In the genomic region with DNA sequence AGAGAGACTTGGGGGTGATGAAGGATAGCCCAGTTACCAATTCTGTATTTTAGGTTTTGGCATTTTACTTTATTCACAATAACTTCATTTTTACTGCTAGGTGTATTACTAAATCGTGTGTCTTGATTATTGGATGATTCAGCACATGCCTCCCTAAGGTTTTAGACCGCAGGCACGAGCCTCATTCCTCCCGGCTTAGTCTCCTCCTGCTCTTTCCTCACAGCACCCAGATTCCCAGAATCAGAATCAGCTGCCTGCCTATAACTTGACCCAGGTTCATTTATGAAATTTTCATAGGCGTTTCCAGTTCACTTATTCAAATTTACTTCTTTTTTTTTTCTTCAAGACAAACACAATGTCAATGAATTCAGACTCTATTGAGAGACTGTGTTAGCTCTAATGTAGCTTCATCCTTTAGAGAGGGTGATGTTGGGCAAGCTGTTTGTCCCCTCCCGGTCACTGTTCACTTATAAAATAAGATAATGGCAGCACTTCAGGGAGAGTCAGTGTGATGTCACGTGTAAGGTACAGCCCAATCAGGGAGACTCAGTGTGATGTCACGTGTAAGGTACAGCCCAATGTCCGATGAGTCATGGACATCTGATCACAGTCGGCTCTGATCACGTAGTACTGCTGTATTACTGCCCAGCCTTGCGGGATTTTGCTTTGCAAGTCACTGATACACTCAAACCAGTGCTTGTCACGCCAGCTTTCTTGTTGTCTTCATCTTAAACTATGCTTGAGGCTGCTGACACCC, we compare ENCODE assay signal across 22 mouse cellular contexts.
DNase-seq lines count a peak whose midpoint lies in the region; ATAC-seq lines count a peak whose summit lies in the region.
"Had no signal": no experiment of that assay in that cellular context is flagged by ENCODE, and none has a peak within 500 bp of the region (broad histone marks: within the 10 kb centered on the region; RNA-seq: fewer than 3 reads in every experiment).

No protein-coding gene starts in this region.

- ATAC-seq in megakaryocyte, adult 5-6 weeks (ENCODE audit: poor library complexity, severe bottlenecking): no peak
- ATAC-seq: CD4-positive, CD25-positive, alpha-beta regulatory T cell, adult 4 months; forebrain, embryonic 13.5 days; intestine, embryonic 15.5 days; Patski had no signal

- no peaks in the 10 kb centered on the region for H3K4me1 ChIP-seq in megakaryocyte, embryonic 14.5 days
- H3K4me1 ChIP-seq: embryonic facial prominence, embryonic 12.5 days; forebrain, embryonic 13.5 days; heart, embryonic 12.5 days; hindbrain, embryonic 10.5 days; intestine, embryonic 15.5 days had no signal

- peak; percentile 23 to 40 for DNase-seq in adrenal gland, adult (ENCODE audit: inconsistent age in 2 of 2, low spot score in 1 of 2)
- DNase-seq in adrenal gland, postnatal 14 days: no peak
- peak; percentile 32 for DNase-seq in R1 (ENCODE audit: low read depth, low spot score)
- peak; percentile 18 for DNase-seq in skeletal muscle tissue, adult 2 months (ENCODE audit: low read depth, low spot score)
- no peak for DNase-seq in cerebellum, adult 11-12 months
- DNase-seq in retina, embryonic 14.5 days (ENCODE audit: low spot score): no peak
- DNase-seq: cerebellum, adult 2 months; cerebellum, postnatal 14 days; forebrain, postnatal 0 days; gastrocnemius, postnatal 14 days; heart, adult 2 months; kidney, adult 18-20 months had no signal

- H3K9me3 ChIP-seq in megakaryocyte, embryonic 14.5 days: peaks cover 34% of the 10 kb centered on the region
- H3K9me3 ChIP-seq: G1E; intestine, embryonic 15.5 days had no signal

- no peaks in the 10 kb centered on the region for H3K36me3 ChIP-seq in megakaryocyte, embryonic 14.5 days (replicated peaks; ENCODE audit: low read length)
- H3K36me3 ChIP-seq: embryonic facial prominence, embryonic 12.5 days; G1E; heart, embryonic 12.5 days; hindbrain, embryonic 10.5 days; intestine, embryonic 15.5 days had no signal

- peak overlapping the region; percentile 38 for H3K4me3 ChIP-seq in megakaryocyte, embryonic 14.5 days (replicated peaks)
- H3K4me3 ChIP-seq: embryonic facial prominence, embryonic 12.5 days; forebrain, embryonic 13.5 days; heart, adult 2 months; heart, embryonic 12.5 days; hindbrain, embryonic 10.5 days; intestine, embryonic 15.5 days had no signal

- peaks cover 2% of the 10 kb centered on the region for H3K27me3 ChIP-seq in megakaryocyte, embryonic 14.5 days (replicated peaks)
- H3K27me3 ChIP-seq: embryonic facial prominence, embryonic 12.5 days; forebrain, embryonic 13.5 days; heart, embryonic 12.5 days; intestine, embryonic 15.5 days; Patski had no signal

Comparison
In these comparisons a context has a peak if more than half of its experiments do, and no peak if none do; other contexts are left out.
1. DNase-seq: peak in adrenal gland, adult (2 of 2), R1 (single experiment) and skeletal muscle tissue, adult 2 months (single experiment); none in adrenal gland, postnatal 14 days (single experiment), cerebellum, adult 11-12 months (single experiment) and retina, embryonic 14.5 days (single experiment).